Comparison of ENCODE assay signal across 20 mouse cellular contexts in genomic region chr3:99052176-99052575, GRCm38 (mm10).
A peak's percentile ranks its signal among the peaks of the same experiment; 100 is the strongest.
DNase-seq lines count a peak whose midpoint lies in the region; ATAC-seq lines count a peak whose summit lies in the region.
"Had no signal": no experiment of that assay in that cellular context is flagged by ENCODE, and none has a peak within 500 bp of the region (broad histone marks: within the 10 kb centered on the region; RNA-seq: fewer than 3 reads in every experiment).

No protein-coding gene starts in this region.

- no peaks in the 10 kb centered on the region for H3K9me3 ChIP-seq in kidney, embryonic 14.5 days (ENCODE audit: control insufficient read depth, low read length)
- H3K9me3 ChIP-seq: hindbrain, embryonic 13.5 days; limb, embryonic 15.5 days; midbrain, embryonic 10.5 days; neural tube, embryonic 15.5 days had no signal

- H3K27ac ChIP-seq in kidney, embryonic 14.5 days (ENCODE audit: low read depth, low read length): no peak overlapping the region
- H3K27ac ChIP-seq: hindbrain, embryonic 13.5 days; limb, embryonic 15.5 days; liver, embryonic 14.5 days; midbrain, embryonic 10.5 days; neural tube, embryonic 15.5 days; stomach, postnatal 0 days had no signal

- H3K36me3 ChIP-seq in kidney, embryonic 14.5 days (ENCODE audit: control insufficient read depth, insufficient read depth, low read length): no peaks in the 10 kb centered on the region
- H3K36me3 ChIP-seq: hindbrain, embryonic 13.5 days; limb, embryonic 15.5 days; midbrain, embryonic 10.5 days; neural tube, embryonic 15.5 days had no signal

- H3K27me3 ChIP-seq in kidney, embryonic 14.5 days (ENCODE audit: control insufficient read depth, insufficient read depth, low read length): no peaks in the 10 kb centered on the region
- H3K27me3 ChIP-seq: hindbrain, embryonic 13.5 days; limb, embryonic 15.5 days; neural tube, embryonic 15.5 days had no signal

- H3K9ac ChIP-seq in kidney, embryonic 14.5 days (ENCODE audit: low read depth, low read length): no peak overlapping the region
- H3K9ac ChIP-seq: hindbrain, embryonic 13.5 days; limb, embryonic 15.5 days; liver, embryonic 14.5 days; neural tube, embryonic 15.5 days had no signal

- no peak overlapping the region for H3K4me3 ChIP-seq in kidney, embryonic 14.5 days (ENCODE audit: low read length)
- H3K4me3 ChIP-seq: hindbrain, embryonic 13.5 days; limb, embryonic 15.5 days; midbrain, embryonic 10.5 days; neural tube, embryonic 15.5 days had no signal

- peak; percentile 46 to 78 for DNase-seq in adrenal gland, adult (ENCODE audit: inconsistent age in 2 of 2, low spot score in 1 of 2)
- no peak for DNase-seq in adrenal gland, postnatal 4 days (ENCODE audit: low spot score in 2 of 2)
- peak; percentile 9 for DNase-seq in kidney, postnatal 10 days
- peak; percentile 39 for DNase-seq in adrenal gland, postnatal 25 days
- DNase-seq in layer of hippocampus, adult 11-12 months (ENCODE audit: low spot score): no peak
- no peak for DNase-seq in gastrocnemius, adult 8-10 months (ENCODE audit: low spot score in 2 of 2)
- DNase-seq: cerebellum, adult 11 months; cerebellum, postnatal 25 days; embryo, embryonic 11 days; kidney, adult 8-10 months; layer of hippocampus, postnatal 36 days; thymus, adult 2 months had no signal

- 84% methylated on average over 4 of the region's 4 CpGs for WGBS in kidney, embryonic 14.5 days

- H3K4me1 ChIP-seq in kidney, embryonic 14.5 days (ENCODE audit: control insufficient read depth, insufficient read depth, low read length): no peaks in the 10 kb centered on the region
- H3K4me1 ChIP-seq: hindbrain, embryonic 13.5 days; neural tube, embryonic 15.5 days had no signal

- ATAC-seq in kidney, embryonic 14.5 days (ENCODE audit: low FRiP score, low TSS enrichment): no peak
- ATAC-seq in CD4-positive, CD25-positive, alpha-beta regulatory T cell, adult 4 months: peak; percentile 47

- H3K4me2 ChIP-seq in kidney, embryonic 14.5 days (replicated peaks; ENCODE audit: low read depth, low read length): no peak overlapping the region
- H3K4me2 ChIP-seq: hindbrain, embryonic 13.5 days; limb, embryonic 15.5 days; neural tube, embryonic 15.5 days had no signal

Comparison
In these comparisons a context has a peak if more than half of its experiments do, and no peak if none do; other contexts are left out.
1. DNase-seq: peak in adrenal gland, adult (2 of 2), kidney, postnatal 10 days (single experiment) and adrenal gland, postnatal 25 days (single experiment); none in adrenal gland, postnatal 4 days (0 of 2), layer of hippocampus, adult 11-12 months (single experiment) and gastrocnemius, adult 8-10 months (0 of 2).